Mouse (Mus musculus): Measurements from ENCODE around the gene Btbd35f19. TPM values are rescaled to one million over a fixed set of nuclear protein-coding genes. Genes with fewer than 3 reads are reported as not detected.
"Not testable (repeated sequence)": the region's sequence is repeated elsewhere in the genome, so short reads cannot be mapped to it uniquely, and the experiment has no call there.

The Btbd35f19 gene
- total RNA-seq (2021), result not detected

DNA sequence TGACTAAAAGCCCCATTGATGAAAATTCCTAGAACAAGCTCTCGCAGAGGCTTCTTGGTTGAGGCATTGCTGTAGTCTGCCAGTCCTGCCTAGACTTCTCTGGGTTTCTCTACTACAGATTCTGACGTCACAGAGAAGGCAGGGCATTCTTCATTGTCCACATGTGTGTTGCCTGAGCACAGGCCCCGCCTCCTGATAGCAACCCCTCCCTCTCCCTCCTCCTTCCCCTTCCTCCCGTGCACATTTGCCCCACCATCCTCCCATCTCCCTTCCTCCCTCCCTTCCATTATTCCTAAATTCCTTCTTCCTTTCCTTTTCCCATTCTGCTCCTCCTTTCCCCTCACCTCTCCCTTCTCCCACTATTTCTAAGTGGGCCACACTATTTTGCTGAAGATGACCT is at the start of gene Btbd35f19:
Gene Btbd35f19, minus strand, starts transcription at position 101 of the 400 bp plus-strand sequence.
- intact Hi-C loops (cut with DNase I); DNase-seq: not testable (repeated sequence)

DNA sequence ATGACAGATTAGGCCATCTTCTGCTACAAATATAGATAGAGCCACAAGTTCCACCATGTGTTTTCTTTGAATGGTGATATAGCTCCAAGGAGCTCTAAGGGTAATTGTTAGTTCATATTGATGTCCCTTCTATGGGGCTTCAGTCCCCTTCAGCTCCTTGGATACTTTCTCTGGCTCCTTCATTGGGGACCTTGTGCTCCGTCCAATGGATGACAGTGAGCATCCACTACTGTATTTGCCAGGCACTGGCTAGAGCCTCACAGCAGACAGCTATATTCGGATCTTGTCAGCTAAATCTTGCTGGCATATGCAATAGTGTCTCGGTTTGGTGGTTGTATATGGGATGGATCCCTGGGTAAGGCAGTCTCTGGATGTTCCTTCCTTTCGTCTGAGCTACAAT is 41.8 kb downstream of the Btbd35f19 start:
- peak in 1 of 2 experiments; percentile 0 for DNase-seq
- intact Hi-C loops (cut with DNase I), result not testable (repeated sequence)

DNA sequence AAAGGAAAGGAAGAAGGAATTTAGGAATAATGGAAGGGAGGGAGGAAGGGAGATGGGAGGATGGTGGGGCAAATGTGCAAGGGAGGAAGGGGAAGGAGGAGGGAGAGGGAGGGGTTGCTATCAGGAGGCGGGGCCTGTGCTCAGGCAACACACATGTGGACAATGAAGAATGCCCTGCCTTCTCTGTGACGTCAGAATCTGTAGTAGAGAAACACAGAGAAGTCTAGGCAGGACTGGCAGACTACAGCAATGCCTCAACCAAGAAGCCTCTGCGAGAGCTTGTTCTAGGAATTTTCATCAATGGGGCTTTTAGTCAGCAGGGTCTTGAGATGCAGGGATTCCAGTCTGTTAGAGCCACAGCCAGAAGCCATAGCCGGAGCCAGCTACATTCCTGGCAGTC is 47.6 kb downstream of the Btbd35f19 start, which contains the start of gene Btbd35f26:
Gene Btbd35f26, plus strand, starts transcription at position 301 of the 400 bp plus-strand sequence.
- intact Hi-C loops (cut with DNase I); DNase-seq: not testable (repeated sequence)

Other genes with a start within 250 kb of the Btbd35f19 start
- gene Spin2f, start 130.0 kb downstream of the Btbd35f19 start, total RNA-seq (2021), result not detected
- not detected for gene Btbd35f26, start 47.5 kb downstream of the Btbd35f19 start, total RNA-seq (2021)
- not detected for gene Gm21883, start 190.4 kb upstream of the Btbd35f19 start, total RNA-seq (2021)
- gene Spin2e, start 235.0 kb upstream of the Btbd35f19 start, total RNA-seq (2021), result not detected